Mouse (Mus musculus): ENCODE measurements around the gene Mylpf.

GRCm38 (mm10) chr7:127214521-127214920, 5.8 kb downstream of the Mylpf start:
- TF ChIP-seq CTCF (IDR thresholded peaks at IDR 0.05; ENCODE audit: low read depth) (no peak), EP300 (IDR thresholded peaks at IDR 0.05; ENCODE audit: low read depth) (no peak)

Measured in heart, postnatal 0 days (tissue).